Mouse (Mus musculus) c-Kit-negative CD71-positive TER-119-positive erythroid progenitor cells, embryonic 14.5 days (primary cell): Measurements from ENCODE around the gene Arl5c.
A peak's percentile ranks its signal among the peaks of the same experiment; 100 is the strongest.

Experiments
- DNase-seq: peaks from one replicate; pipeline ENCODE4 v3.0.0-alpha.2; 2013; ENCODE audit warnings: low read depth, low spot score

The Arl5c gene

GRCm38 (mm10) chr11:98019883-98020610 is 24.1 kb upstream of the Arl5c start:
- no peak for DNase-seq

GRCm38 (mm10) chr11:98018858-98019641 is 23.1 kb upstream of the Arl5c start:
- no peak for DNase-seq

GRCm38 (mm10) chr11:98018222-98018621 is 22.2 kb upstream of the Arl5c start:
- no peak for DNase-seq

GRCm38 (mm10) chr11:98016824-98017223 is 20.8 kb upstream of the Arl5c start:
- DNase-seq: no peak

- DNase-seq: no peak
Observed at GRCm38 (mm10) chr11:98016177-98016576, 20.2 kb upstream of the Arl5c start.

GRCm38 (mm10) chr11:98012831-98013230 is 16.9 kb upstream of the Arl5c start:
- no peak for DNase-seq

GRCm38 (mm10) chr11:98011716-98012115 is 15.7 kb upstream of the Arl5c start:
- no peak for DNase-seq

GRCm38 (mm10) chr11:98008087-98008486 is 12.1 kb upstream of the Arl5c start:
- no peak for DNase-seq

GRCm38 (mm10) chr11:98005686-98006085 is 9.7 kb upstream of the Arl5c start:
- no peak for DNase-seq

- no peak for DNase-seq
Observed at GRCm38 (mm10) chr11:98005076-98005475, 9.1 kb upstream of the Arl5c start.

GRCm38 (mm10) chr11:98004161-98004560 is 8.2 kb upstream of the Arl5c start:
- no peak for DNase-seq

- DNase-seq: no peak
Observed at GRCm38 (mm10) chr11:98003171-98003671, 7.2 kb upstream of the Arl5c start.

- DNase-seq: peak; percentile 44
Observed at GRCm38 (mm10) chr11:98002627-98003026, 6.6 kb upstream of the Arl5c start.

GRCm38 (mm10) chr11:98001986-98002385 is 6.0 kb upstream of the Arl5c start:
- no peak for DNase-seq

GRCm38 (mm10) chr11:98001351-98001824 is 5.4 kb upstream of the Arl5c start:
- no peak for DNase-seq

- DNase-seq: no peak
Observed at GRCm38 (mm10) chr11:98000378-98001140, 4.6 kb upstream of the Arl5c start.

GRCm38 (mm10) chr11:97999748-98000147 is 3.8 kb upstream of the Arl5c start:
- no peak for DNase-seq

- DNase-seq: no peak
Observed at GRCm38 (mm10) chr11:97998898-97999608, 3.1 kb upstream of the Arl5c start.

GRCm38 (mm10) chr11:97998074-97998793 is 2.3 kb upstream of the Arl5c start:
- no peak for DNase-seq

- no peak for DNase-seq
Observed at GRCm38 (mm10) chr11:97997387-97997960, 1.5 kb upstream of the Arl5c start.
